Mouse (Mus musculus): Measurements from ENCODE around the gene Zkscan16.

GRCm38 (mm10) chr4:58986540-58987190, 43.2 kb downstream of the Zkscan16 start, which contains the start of gene Ptgr1:
- no peak for TF ChIP-seq EP300 (IDR thresholded peaks at IDR 0.05; ENCODE audit: low read depth)
- TF ChIP-seq CTCF (IDR thresholded peaks at IDR 0.05; ENCODE audit: low read depth), result no peak
